Mouse (Mus musculus) bone marrow macrophage, adult 2 months (primary cell): ENCODE measurements around the gene Pdcd1. TPM values are rescaled to one million over a fixed set of nuclear protein-coding genes. Genes with fewer than 3 reads are reported as not detected.
A peak's percentile ranks its signal among the peaks of the same experiment; 100 is the strongest.
"Not testable (repeated sequence)": the region's sequence is repeated elsewhere in the genome, so short reads cannot be mapped to it uniquely, and the experiment has no call there.

Experiments used
- H3K27ac ChIP-seq: 2 replicates; pipeline ENCODE4 v1.5.1; 2012; ENCODE audit warnings: low read depth, low read length; ENCODE audit not compliant: insufficient read depth
- H3K4me1 ChIP-seq: 2 replicates; pipeline ENCODE4 v1.6.1; 2012; ENCODE audit warnings: low read length; ENCODE audit not compliant: control insufficient read depth, insufficient read depth
- H3K4me3 ChIP-seq: 2 replicates; pipeline ENCODE4 v1.5.1; 2012; ENCODE audit warnings: mild to moderate bottlenecking, low read length, moderate library complexity; ENCODE audit not compliant: insufficient read depth
- CTCF ChIP-seq: IDR thresholded peaks from 2 replicates; pipeline ENCODE4 v1.5.1; 2012; ENCODE audit warnings: low read depth, mild to moderate bottlenecking, low read length, moderate library complexity
- POLR2A ChIP-seq: IDR thresholded peaks from 2 replicates; pipeline ENCODE4 v1.6.1; 2012; ENCODE audit warnings: mild to moderate bottlenecking, low read depth, low read length, borderline replicate concordance
- polyA plus RNA-seq: library from polyadenylated mRNA; stranded (reverse); fragments of >200 nt; gene quantifications from 2 replicates; pipeline ENCODE4 v1.2.4, GENCODE M21; 2012; ENCODE audit not compliant: missing spikeins, insufficient read depth, insufficient read length

Pdcd1 gene
- polyA plus RNA-seq, 1 experiment: not detected

DNA sequence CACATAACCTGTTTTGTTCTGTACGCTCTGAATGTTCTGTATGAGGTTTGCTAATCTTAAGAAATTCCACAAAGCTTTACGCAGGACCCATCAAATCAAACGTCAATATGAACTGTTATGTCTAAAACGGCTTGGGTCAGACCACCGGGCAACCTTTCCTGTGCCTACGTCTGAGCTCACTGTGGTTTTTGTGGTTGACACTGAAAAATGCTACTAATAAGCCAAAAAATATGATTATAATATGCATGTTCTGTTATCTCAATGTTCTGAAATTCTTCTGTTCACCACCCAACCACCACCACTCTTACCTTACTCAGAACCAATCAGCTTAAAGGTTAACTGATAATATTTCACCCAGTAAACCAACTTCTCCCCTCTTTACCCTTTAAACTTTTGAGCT, 22.4 kb upstream of the Pdcd1 start:
- no peak overlapping the region for H3K4me3 ChIP-seq
- H3K27ac ChIP-seq: no peak overlapping the region
- H3K4me1 ChIP-seq: peaks cover 6% of the 10 kb centered on the region
- TF ChIP-seq POLR2A (no peak), CTCF (no peak)

GRCm38 (mm10) chr1:94058281-94058680, 5.9 kb upstream of the Pdcd1 start:
- Histone ChIP-seq H3K27ac (peak overlapping the region; percentile 30; the same call in 1 of the 2 replicates), H3K4me1 (peaks cover 29% of the 10 kb centered on the region)
- not testable (repeated sequence) for H3K4me3 ChIP-seq

- H3K4me3 ChIP-seq: no peak overlapping the region
- no peak for TF ChIP-seq CTCF
- TF ChIP-seq POLR2A: no peak
- no peak overlapping the region for H3K27ac ChIP-seq
- H3K4me1 ChIP-seq: peaks cover 33% of the 10 kb centered on the region
These were observed 5.0 kb upstream of the Pdcd1 start for GRCm38 (mm10) chr1:94057401-94057800.

GRCm38 (mm10) chr1:94055966-94056365, 3.6 kb upstream of the Pdcd1 start:
- Histone ChIP-seq H3K4me3 (no peak overlapping the region), H3K4me1 (peaks cover 33% of the 10 kb centered on the region), H3K27ac (no peak overlapping the region)
- TF ChIP-seq CTCF (no peak), POLR2A (no peak)

GRCm38 (mm10) chr1:94054481-94054880, 2.1 kb upstream of the Pdcd1 start:
- TF ChIP-seq CTCF (no peak), POLR2A (no peak)
- Histone ChIP-seq H3K27ac (no peak overlapping the region), H3K4me3 (no peak overlapping the region), H3K4me1 (peaks cover 33% of the 10 kb centered on the region)

DNA sequence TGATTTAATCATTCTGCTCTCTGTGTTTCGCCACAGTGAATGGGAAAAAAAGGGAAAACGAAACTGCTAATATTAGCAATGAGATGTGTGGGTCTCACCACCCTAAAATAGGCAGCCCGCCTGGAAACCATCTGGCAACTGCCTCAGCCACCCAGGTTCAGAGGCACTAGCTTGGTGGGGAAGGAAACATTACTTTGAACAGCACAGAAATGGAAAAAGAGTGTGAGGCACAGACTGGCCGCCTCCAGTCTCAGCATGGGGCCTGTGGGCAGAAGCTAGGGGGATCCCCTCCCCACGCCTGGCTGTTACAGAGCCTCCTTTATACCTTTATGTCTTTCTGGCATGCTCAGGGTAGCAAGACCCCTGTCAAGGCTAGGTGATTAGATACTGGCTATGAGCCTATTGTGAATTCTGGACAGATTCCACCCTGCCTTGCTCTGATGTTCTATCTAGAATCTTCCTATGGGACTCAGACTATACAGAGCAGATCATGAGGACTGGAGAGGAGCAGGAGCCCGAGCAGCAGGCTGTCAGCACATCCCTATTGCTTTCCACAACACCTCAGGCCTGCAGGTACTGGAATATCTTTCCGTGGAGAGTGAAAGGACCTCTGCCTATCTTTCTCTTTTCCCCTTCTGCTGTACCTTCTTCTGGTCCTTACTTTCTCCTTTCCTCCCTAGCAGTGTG, 1.3 kb upstream of the Pdcd1 start:
- Histone ChIP-seq H3K4me1 (peaks cover 31% of the 10 kb centered on the region), H3K27ac (peak overlapping the region; percentile 30; the same call in 1 of the 2 replicates), H3K4me3 (no peak overlapping the region)
- TF ChIP-seq CTCF (no peak), POLR2A (no peak)

GRCm38 (mm10) chr1:94051104-94051503, 1.2 kb downstream of the Pdcd1 start:
- Histone ChIP-seq H3K4me1 (peaks cover 24% of the 10 kb centered on the region), H3K27ac (no peak overlapping the region), H3K4me3 (no peak overlapping the region)
- TF ChIP-seq CTCF (no peak), POLR2A (no peak)

DNA sequence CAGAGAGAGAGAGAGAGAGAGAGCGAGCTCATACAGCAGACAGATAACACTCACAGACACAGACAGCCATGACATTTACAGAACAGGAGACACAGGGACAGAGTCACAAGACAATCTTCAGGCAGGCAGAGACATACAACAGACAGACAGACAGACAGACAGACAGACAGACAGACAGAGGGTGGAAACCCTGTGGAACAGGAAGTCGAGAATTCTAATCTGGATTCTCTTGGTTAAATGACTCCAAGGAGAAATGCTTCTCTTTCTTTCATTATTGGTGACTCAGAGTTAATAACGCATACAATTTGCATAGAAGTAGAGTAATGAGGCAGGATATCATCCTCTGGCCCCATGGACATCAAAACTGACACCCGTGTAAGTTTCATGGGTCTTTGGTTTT, 5.8 kb downstream of the Pdcd1 start:
- H3K4me1 ChIP-seq: no peaks in the 10 kb centered on the region
- no peak overlapping the region for H3K27ac ChIP-seq
- TF ChIP-seq POLR2A (no peak), CTCF (no peak)
- no peak overlapping the region for H3K4me3 ChIP-seq

GRCm38 (mm10) chr1:94045559-94045958, 6.8 kb downstream of the Pdcd1 start:
- no peak overlapping the region for H3K27ac ChIP-seq
- TF ChIP-seq CTCF: no peak
- no peak for TF ChIP-seq POLR2A
- no peak overlapping the region for H3K4me3 ChIP-seq
- H3K4me1 ChIP-seq: no peaks in the 10 kb centered on the region

- Histone ChIP-seq H3K4me3 (no peak overlapping the region), H3K27ac (no peak overlapping the region), H3K4me1 (no peaks in the 10 kb centered on the region)
- TF ChIP-seq CTCF (no peak), POLR2A (no peak)
These were observed 12.0 kb downstream of the Pdcd1 start for GRCm38 (mm10) chr1:94040391-94040790.

GRCm38 (mm10) chr1:94034984-94035743, 17.2 kb downstream of the Pdcd1 start:
- peak; percentile 65 for TF ChIP-seq CTCF
- no peak for TF ChIP-seq POLR2A
- Histone ChIP-seq H3K4me3 (peak overlapping the region; percentile 54), H3K4me1 (no peaks in the 10 kb centered on the region), H3K27ac (no peak overlapping the region)
